Mouse (Mus musculus) macrophage (primary cell): ENCODE measurements around the gene Smarca4. TPM values are rescaled to one million over a fixed set of nuclear protein-coding genes. Genes with fewer than 3 reads are reported as not detected.
"Not testable (repeated sequence)": the region's sequence is repeated elsewhere in the genome, so short reads cannot be mapped to it uniquely, and the experiment has no call there.

Experiments used
- H3K27ac ChIP-seq: fragments of 350-480 bp; formaldehyde crosslinking; 2 replicates; pipeline ENCODE4 v1.9.0; 2021
- H3K36me3 ChIP-seq: fragments of 350-480 bp; formaldehyde crosslinking; 2 replicates; pipeline ENCODE4 v1.9.0; 2021; ENCODE audit errors: inconsistent target
- H3K4me3 ChIP-seq: fragments of 350-480 bp; formaldehyde crosslinking; 2 replicates; pipeline ENCODE4 v1.9.0; 2021; ENCODE audit errors: inconsistent target
- H3K79me2 ChIP-seq: fragments of 350-480 bp; formaldehyde crosslinking; 2 replicates; pipeline ENCODE4 v1.9.0; 2021; ENCODE audit errors: inconsistent target
- WGBS: methylation state at CpG from one replicate; pipeline ENCODE4 v1.1.7; 2026; ENCODE audit warnings: inconsistent platforms; ENCODE audit not compliant: missing documents; 5-methylcytosine and 5-hydroxymethylcytosine counted together
- polyA plus RNA-seq: library from polyadenylated mRNA; stranded (reverse); fragments of 250-400 nt; gene quantifications from 3 replicates; pipeline ENCODE4 v1.2.4, GENCODE M21; 2018; ENCODE audit warnings: inconsistent platforms

Smarca4 gene
- polyA plus RNA-seq, 1 experiment from 2014 or later, result 76.6 TPM

DNA sequence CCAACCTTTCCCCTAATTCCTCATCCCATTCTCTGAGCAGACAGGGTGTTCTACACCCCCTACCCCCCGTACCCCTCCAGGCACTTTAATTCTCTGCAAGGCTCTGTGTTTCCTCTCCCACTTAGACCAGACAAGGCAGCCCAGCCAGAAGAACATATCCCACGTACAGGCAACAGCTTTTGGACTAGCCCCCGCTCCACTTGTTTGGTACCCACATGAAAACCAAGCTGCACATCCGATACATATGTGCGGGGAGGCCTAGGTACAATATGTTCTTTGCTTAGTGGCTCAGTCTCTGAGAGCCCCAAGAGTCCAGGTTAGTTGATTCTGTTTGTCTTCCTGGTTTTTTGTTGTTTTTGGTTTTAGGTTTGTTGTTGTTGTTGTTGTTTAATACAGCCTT is 46.1 kb downstream of the Smarca4 start:
- no peak overlapping the region for H3K4me3 ChIP-seq
- WGBS, result 98% methylated on average over 4 of the region's 5 CpGs
- no peaks in the 10 kb centered on the region for H3K79me2 ChIP-seq
- H3K36me3 ChIP-seq, result peaks cover 78% of the 10 kb centered on the region
- no peak overlapping the region for H3K27ac ChIP-seq

DNA sequence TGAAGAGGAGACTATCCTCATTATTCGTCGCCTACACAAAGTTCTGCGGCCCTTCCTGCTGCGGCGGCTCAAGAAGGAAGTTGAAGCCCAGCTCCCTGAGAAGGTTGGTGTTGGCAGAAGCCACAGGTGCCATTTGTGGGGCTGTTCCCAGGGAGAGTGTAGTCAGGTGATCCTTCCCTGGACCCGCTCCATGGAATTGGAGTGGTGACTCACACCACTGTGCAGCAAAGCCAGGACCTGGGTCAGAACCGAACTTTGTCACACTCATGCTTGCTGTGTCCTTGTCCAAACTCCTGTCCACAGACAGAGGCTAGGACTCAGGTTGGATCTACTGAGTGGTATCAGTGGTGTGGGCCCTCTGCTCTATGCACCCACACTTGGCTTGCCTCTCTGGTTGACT is 53.0 kb downstream of the Smarca4 start:
- Histone ChIP-seq H3K79me2 (no peaks in the 10 kb centered on the region), H3K4me3 (no peak overlapping the region), H3K27ac (no peak overlapping the region), H3K36me3 (peaks cover 98% of the 10 kb centered on the region)
- 92% methylated on average over 7 of the region's 7 CpGs for WGBS

- 99% methylated on average over 6 of the region's 6 CpGs for WGBS
- Histone ChIP-seq H3K4me3 (no peak overlapping the region), H3K27ac (no peak overlapping the region)
Measured at GRCm38 (mm10) chr9:21670354-21670753, 54.4 kb downstream of the Smarca4 start.

DNA sequence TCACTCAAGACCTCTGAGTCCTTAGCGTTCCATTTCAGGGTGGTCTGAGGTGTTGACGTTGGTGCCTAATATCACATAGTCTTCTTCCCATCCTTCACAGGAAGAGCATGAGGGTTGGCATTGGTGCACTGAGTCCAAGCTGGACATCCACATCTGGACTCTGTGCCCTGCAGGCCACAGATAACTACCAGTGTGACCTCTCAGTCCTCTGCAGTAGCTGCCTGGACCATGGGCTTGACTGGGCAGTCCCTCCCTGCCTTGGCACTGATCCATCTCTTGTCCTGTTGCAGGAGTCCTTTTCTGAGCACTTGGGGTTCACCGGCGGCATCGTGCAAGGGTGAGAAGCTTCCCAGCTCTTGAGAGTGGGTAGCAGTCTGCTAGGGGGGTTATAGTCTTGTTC is 55.8 kb downstream of the Smarca4 start:
- H3K4me3 ChIP-seq, result no peak overlapping the region
- no peaks in the 10 kb centered on the region for H3K79me2 ChIP-seq
- WGBS, result 98% methylated on average over 5 of the region's 5 CpGs
- no peak overlapping the region for H3K27ac ChIP-seq
- peaks cover 99% of the 10 kb centered on the region for H3K36me3 ChIP-seq

More at GRCm38 (mm10) chr9:21670354-21670753, 54.4 kb downstream of the Smarca4 start:
- Histone ChIP-seq H3K36me3 (peaks cover 98% of the 10 kb centered on the region), H3K79me2 (no peaks in the 10 kb centered on the region)

DNA sequence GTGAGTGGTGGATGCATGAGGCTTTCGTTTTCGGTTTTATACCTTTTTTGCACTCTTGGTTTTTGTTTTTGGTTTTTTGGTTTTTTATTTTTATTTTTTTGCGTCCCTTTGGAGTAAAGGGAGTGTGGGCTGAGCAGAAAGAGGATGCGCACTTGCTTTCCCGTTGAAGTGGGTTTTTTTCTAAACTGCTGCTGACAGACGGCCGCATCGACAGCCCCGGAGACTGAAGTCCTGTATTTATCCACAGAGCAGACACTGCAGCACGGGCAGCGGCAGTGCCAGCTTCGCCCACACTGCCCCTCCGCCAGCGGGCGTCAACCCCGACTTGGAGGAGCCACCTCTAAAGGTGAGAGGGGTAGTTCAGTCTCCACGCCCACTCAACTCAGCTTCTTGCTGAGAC is 61.7 kb downstream of the Smarca4 start:
- H3K27ac ChIP-seq, result no peak overlapping the region
- no peaks in the 10 kb centered on the region for H3K79me2 ChIP-seq
- 98% methylated on average over 17 of the region's 17 CpGs for WGBS
- peaks cover 90% of the 10 kb centered on the region for H3K36me3 ChIP-seq
- no peak overlapping the region for H3K4me3 ChIP-seq

- no peak overlapping the region for H3K27ac ChIP-seq
- WGBS, result 90% methylated on average over 4 of the region's 4 CpGs
- no peak overlapping the region for H3K4me3 ChIP-seq
- H3K79me2 ChIP-seq, result no peaks in the 10 kb centered on the region
- peaks cover 85% of the 10 kb centered on the region for H3K36me3 ChIP-seq
Measured at GRCm38 (mm10) chr9:21680448-21680847, 64.5 kb downstream of the Smarca4 start.

GRCm38 (mm10) chr9:21682827-21683226 is 66.9 kb downstream of the Smarca4 start:
- H3K4me3 ChIP-seq, result no peak overlapping the region
- H3K36me3 ChIP-seq, result peaks cover 84% of the 10 kb centered on the region
- 89% methylated on average over 3 of the region's 4 CpGs for WGBS
- no peaks in the 10 kb centered on the region for H3K79me2 ChIP-seq
- no peak overlapping the region for H3K27ac ChIP-seq

DNA sequence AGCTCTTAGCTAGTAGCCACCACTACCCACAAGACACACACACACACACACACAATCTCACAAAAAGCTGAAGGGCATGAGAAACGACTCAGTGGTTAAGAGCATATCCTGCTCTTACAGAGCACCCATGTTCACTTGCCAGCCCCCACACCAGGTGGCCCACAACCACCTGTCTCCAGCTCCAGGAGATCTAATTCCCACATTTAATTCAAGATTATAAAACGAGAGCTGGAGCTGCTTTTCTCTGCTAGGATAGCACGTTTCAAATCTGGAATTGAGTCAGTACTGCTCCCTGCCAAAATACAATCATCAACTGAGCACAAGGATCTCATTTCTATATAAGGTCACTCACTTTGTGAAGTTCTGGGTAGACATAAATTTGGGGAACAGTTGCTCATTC is 67.9 kb downstream of the Smarca4 start:
- H3K36me3 ChIP-seq, result peaks cover 77% of the 10 kb centered on the region
- 79% methylated on average over 3 of the region's 3 CpGs for WGBS
- no peak overlapping the region for H3K4me3 ChIP-seq
- H3K79me2 ChIP-seq, result no peaks in the 10 kb centered on the region
- H3K27ac ChIP-seq, result no peak overlapping the region

DNA sequence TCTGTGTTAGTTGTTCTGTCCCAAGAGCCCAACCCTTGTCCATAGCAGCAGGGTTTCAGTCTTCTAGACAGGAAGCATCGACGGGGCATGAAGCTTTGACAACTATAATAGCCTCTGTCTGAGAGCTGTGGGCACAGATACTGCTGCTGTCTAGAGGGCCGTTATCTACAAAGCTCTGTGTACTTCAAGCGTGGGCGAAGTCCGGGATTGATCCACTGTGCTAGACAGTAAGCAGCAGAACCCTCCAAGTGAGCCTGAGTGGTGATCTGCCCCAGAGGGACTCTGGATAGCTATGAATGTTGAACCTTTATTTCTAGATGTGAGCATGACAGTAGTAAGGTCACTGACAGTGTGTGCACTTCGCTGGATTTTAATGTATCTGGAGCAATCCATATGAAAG is 72.6 kb downstream of the Smarca4 start:
- Histone ChIP-seq H3K36me3 (peaks cover 54% of the 10 kb centered on the region), H3K4me3 (no peak overlapping the region), H3K27ac (no peak overlapping the region), H3K79me2 (no peaks in the 10 kb centered on the region)
- WGBS, result 99% methylated on average over 7 of the region's 7 CpGs

- Histone ChIP-seq H3K36me3 (peaks cover 47% of the 10 kb centered on the region), H3K27ac (no peak overlapping the region), H3K79me2 (no peaks in the 10 kb centered on the region), H3K4me3 (no peak overlapping the region)
- 97% methylated on average over 3 of the region's 3 CpGs for WGBS
Measured at GRCm38 (mm10) chr9:21690031-21690430, 74.1 kb downstream of the Smarca4 start.

DNA sequence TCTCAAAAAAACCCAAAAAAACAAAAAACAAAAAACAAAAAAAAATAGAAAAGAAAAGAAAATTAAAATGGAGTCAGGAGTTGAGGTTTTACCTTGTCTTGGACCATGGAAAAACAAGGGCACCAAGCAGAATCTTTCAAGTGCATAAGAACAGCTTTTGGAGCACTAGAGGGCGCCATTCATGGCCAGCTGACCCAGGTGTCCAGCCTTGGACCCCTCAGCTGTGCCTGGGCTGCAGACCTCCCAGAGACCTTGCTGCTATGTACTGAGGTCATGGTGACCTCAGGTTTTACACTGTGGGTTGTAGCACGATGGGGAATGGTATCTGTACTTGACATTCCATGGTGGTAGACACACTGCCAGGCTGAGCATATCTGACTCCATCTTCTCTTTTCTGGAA is 75.9 kb downstream of the Smarca4 start:
- Histone ChIP-seq H3K79me2 (no peaks in the 10 kb centered on the region), H3K27ac (no peak overlapping the region), H3K4me3 (no peak overlapping the region), H3K36me3 (peaks cover 31% of the 10 kb centered on the region)
- WGBS, result 62% methylated on average over 2 of the region's 2 CpGs

DNA sequence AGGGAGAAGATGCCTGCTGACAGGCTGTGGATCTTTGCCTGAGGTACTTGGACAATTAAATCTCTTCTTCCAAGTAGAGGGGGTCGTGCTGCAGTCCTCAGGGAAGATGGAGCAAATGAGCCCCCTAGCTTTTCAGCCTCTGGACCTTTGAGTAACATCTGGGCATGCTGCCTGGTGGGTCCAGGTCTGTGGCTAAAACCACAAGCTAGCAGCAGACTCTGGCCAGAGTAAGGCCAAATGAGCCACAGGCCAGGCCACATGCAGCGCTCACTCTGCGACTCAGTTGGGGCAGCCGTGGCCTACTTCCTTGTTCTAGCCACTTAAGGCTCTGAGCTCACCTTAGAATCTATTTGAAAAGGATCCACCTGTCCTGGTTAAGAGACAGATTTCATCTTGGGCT is 76.5 kb downstream of the Smarca4 start:
- no peaks in the 10 kb centered on the region for H3K79me2 ChIP-seq
- H3K36me3 ChIP-seq, result peaks cover 29% of the 10 kb centered on the region; the same call in 1 of the 2 replicates
- H3K27ac ChIP-seq, result no peak overlapping the region
- no peak overlapping the region for H3K4me3 ChIP-seq
- 87% methylated on average over 4 of the region's 4 CpGs for WGBS

DNA sequence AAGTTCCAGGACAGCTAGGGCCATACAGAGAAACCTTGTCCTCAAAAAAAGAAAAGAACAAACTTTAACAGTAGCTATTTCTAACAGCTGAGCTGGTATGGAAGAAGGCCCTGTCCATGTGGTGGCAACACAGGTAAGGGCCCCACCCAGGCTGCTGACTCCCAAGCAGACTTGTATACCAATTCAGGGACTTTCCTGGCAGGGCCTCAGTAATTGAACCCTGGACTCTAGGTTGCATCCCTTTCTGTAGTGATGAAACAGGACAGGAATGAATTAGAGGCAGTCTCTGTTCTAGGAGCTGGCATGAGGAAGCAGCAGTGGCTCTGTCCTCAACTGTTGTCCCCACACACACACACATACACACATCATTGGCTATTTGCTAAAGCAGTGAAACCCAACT is 78.1 kb downstream of the Smarca4 start:
- Histone ChIP-seq H3K36me3 (peaks cover 23% of the 10 kb centered on the region; the same call in 1 of the 2 replicates), H3K4me3 (no peak overlapping the region)

GRCm38 (mm10) chr9:21695229-21695792 is 79.3 kb downstream of the Smarca4 start:
- Histone ChIP-seq H3K36me3 (peaks cover 25% of the 10 kb centered on the region), H3K27ac (no peak overlapping the region), H3K4me3 (no peak overlapping the region), H3K79me2 (no peaks in the 10 kb centered on the region)
- WGBS, result 86% methylated on average over 5 of the region's 5 CpGs

More for the DNA sequence above, 78.1 kb downstream of the Smarca4 start:
- Histone ChIP-seq H3K79me2 (no peaks in the 10 kb centered on the region), H3K27ac (no peak overlapping the region)

- Histone ChIP-seq H3K36me3 (peaks cover 34% of the 10 kb centered on the region), H3K79me2 (no peaks in the 10 kb centered on the region), H3K4me3 (no peak overlapping the region), H3K27ac (no peak overlapping the region)
- WGBS, result 94% methylated on average over 6 of the region's 6 CpGs
Measured at GRCm38 (mm10) chr9:21697121-21697520, 81.2 kb downstream of the Smarca4 start.

GRCm38 (mm10) chr9:21699280-21699679 is 83.3 kb downstream of the Smarca4 start:
- H3K36me3 ChIP-seq, result peaks cover 48% of the 10 kb centered on the region
- H3K79me2 ChIP-seq, H3K27ac ChIP-seq, H3K4me3 ChIP-seq: not testable (repeated sequence)
- 90% methylated on average over 6 of the region's 6 CpGs for WGBS
